Mouse (Mus musculus): Measurements from ENCODE around the gene Snx7. TPM values are rescaled to one million over a fixed set of nuclear protein-coding genes. Genes with fewer than 3 reads are reported as not detected.

The Snx7 gene
- polyA plus RNA-seq, 1 experiment: 1.8 TPM

DNA sequence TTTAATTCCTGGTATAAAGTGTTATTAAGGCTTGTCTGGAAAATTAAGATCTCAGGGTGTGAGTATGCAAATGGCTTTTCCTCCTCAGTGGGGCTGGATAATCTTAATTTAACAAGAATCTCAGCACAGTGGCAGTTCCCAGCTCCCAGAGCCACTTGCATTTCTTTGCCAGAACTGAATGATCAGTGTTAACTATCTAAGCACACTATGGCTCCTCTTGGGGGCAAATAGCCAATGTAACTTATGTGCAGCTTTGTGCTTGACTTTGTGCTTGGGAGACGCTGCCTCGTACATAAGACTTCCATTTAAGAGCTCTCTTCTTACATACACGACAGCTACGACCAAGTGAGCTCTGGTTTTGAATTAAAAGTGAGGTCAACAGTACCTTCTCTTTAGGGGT lies 136.1 kb downstream of the Snx7 start:
- no peaks in the 10 kb centered on the region for H3K4me1 ChIP-seq (ENCODE audit: control insufficient read depth, insufficient read depth, insufficient read length)
- no peak overlapping the region for H3K4me3 ChIP-seq (ENCODE audit: extremely low read depth, insufficient read depth, insufficient read length)
- no peak for DNase-seq (ENCODE audit: low read depth in 1 of 2, low spot score in 2 of 2)
- H3K27ac ChIP-seq (ENCODE audit: insufficient read depth, low read length): no peak overlapping the region
- 89% methylated on average over 4 of the region's 4 CpGs for WGBS
- no peaks in the 10 kb centered on the region for H3K36me3 ChIP-seq (ENCODE audit: control insufficient read depth, insufficient read depth, low read length)
- TF ChIP-seq POLR2A (IDR thresholded peaks at IDR 0.05; ENCODE audit: low read depth, low read length) (no peak), CTCF (IDR thresholded peaks at IDR 0.05; ENCODE audit: extremely low read depth, insufficient read depth, insufficient read length, insufficient replicate concordance) (no peak)
- H3K27me3 ChIP-seq (ENCODE audit: control insufficient read depth, insufficient read depth, low read length): no peaks in the 10 kb centered on the region
